Mouse (Mus musculus): ENCODE data around the gene Adipor2. TPM values are rescaled to one million over a fixed set of nuclear protein-coding genes. Genes with fewer than 3 reads are reported as not detected.

The Adipor2 gene
- polyA plus RNA-seq, 1 experiment from 2014 or later = 34.5 TPM

- H3K27me3 ChIP-seq (ENCODE audit: control insufficient read depth, insufficient read depth, low read length) = no peaks in the 10 kb centered on the region
- H3K9me3 ChIP-seq (ENCODE audit: control insufficient read depth, low read length) = no peaks in the 10 kb centered on the region
- no peak overlapping the region for H3K9ac ChIP-seq (ENCODE audit: low read depth, low read length)
- no peak overlapping the region for H3K4me3 ChIP-seq (ENCODE audit: low read depth, low read length)
- no peaks in the 10 kb centered on the region for H3K4me1 ChIP-seq (replicated peaks; ENCODE audit: control insufficient read depth, insufficient read depth, low read length)
- no peak overlapping the region for H3K4me2 ChIP-seq (replicated peaks; ENCODE audit: low read depth, low read length)
- WGBS = 85% methylated on average over 3 of the region's 3 CpGs
- H3K36me3 ChIP-seq (ENCODE audit: control insufficient read depth, insufficient read depth, low read length) = no peaks in the 10 kb centered on the region
- no peak for DNase-seq (ENCODE audit: low spot score)
- ATAC-seq (ENCODE audit: low FRiP score) = no peak
- no peak overlapping the region for H3K27ac ChIP-seq (ENCODE audit: low read depth, low read length)
Measured at GRCm38 (mm10) chr6:119402976-119403375, 14.5 kb downstream of the Adipor2 start.

- Histone ChIP-seq H3K9me3 (ENCODE audit: control insufficient read depth, low read length) (no peaks in the 10 kb centered on the region), H3K27ac (ENCODE audit: low read depth, low read length) (no peak overlapping the region), H3K36me3 (ENCODE audit: control insufficient read depth, insufficient read depth, low read length) (no peaks in the 10 kb centered on the region), H3K4me3 (ENCODE audit: low read depth, low read length) (no peak overlapping the region), H3K4me1 (replicated peaks; ENCODE audit: control insufficient read depth, insufficient read depth, low read length) (no peaks in the 10 kb centered on the region), H3K27me3 (ENCODE audit: control insufficient read depth, insufficient read depth, low read length) (no peaks in the 10 kb centered on the region), H3K9ac (ENCODE audit: low read depth, low read length) (no peak overlapping the region), H3K4me2 (replicated peaks; ENCODE audit: low read depth, low read length) (no peak overlapping the region)
- WGBS = 93% methylated on average over 8 of the region's 8 CpGs
- ATAC-seq (ENCODE audit: low FRiP score) = no peak
- no peak for DNase-seq (ENCODE audit: low spot score)
Measured at GRCm38 (mm10) chr6:119401545-119402304, 15.8 kb downstream of the Adipor2 start.

- ATAC-seq (ENCODE audit: low FRiP score) (no peak), DNase-seq (ENCODE audit: low spot score) (no peak)
- H3K27ac ChIP-seq (ENCODE audit: low read depth, low read length) = no peak overlapping the region
- H3K4me1 ChIP-seq (replicated peaks; ENCODE audit: control insufficient read depth, insufficient read depth, low read length) = no peaks in the 10 kb centered on the region
- H3K4me3 ChIP-seq (ENCODE audit: low read depth, low read length) = no peak overlapping the region
- H3K36me3 ChIP-seq (ENCODE audit: control insufficient read depth, insufficient read depth, low read length) = no peaks in the 10 kb centered on the region
- no peaks in the 10 kb centered on the region for H3K9me3 ChIP-seq (ENCODE audit: control insufficient read depth, low read length)
- H3K9ac ChIP-seq (ENCODE audit: low read depth, low read length) = no peak overlapping the region
- no peak overlapping the region for H3K4me2 ChIP-seq (replicated peaks; ENCODE audit: low read depth, low read length)
- WGBS = 92% methylated on average over 3 of the region's 3 CpGs
- H3K27me3 ChIP-seq (ENCODE audit: control insufficient read depth, insufficient read depth, low read length) = no peaks in the 10 kb centered on the region
Measured at GRCm38 (mm10) chr6:119400649-119401048, 16.9 kb downstream of the Adipor2 start.

- Histone ChIP-seq H3K9me3 (ENCODE audit: control insufficient read depth, low read length) (no peaks in the 10 kb centered on the region), H3K4me1 (replicated peaks; ENCODE audit: control insufficient read depth, insufficient read depth, low read length) (no peaks in the 10 kb centered on the region), H3K4me2 (replicated peaks; ENCODE audit: low read depth, low read length) (no peak overlapping the region), H3K4me3 (ENCODE audit: low read depth, low read length) (no peak overlapping the region), H3K27ac (ENCODE audit: low read depth, low read length) (no peak overlapping the region), H3K9ac (ENCODE audit: low read depth, low read length) (no peak overlapping the region), H3K27me3 (ENCODE audit: control insufficient read depth, insufficient read depth, low read length) (no peaks in the 10 kb centered on the region), H3K36me3 (ENCODE audit: control insufficient read depth, insufficient read depth, low read length) (no peaks in the 10 kb centered on the region)
- DNase-seq (ENCODE audit: low spot score) (no peak), ATAC-seq (ENCODE audit: low FRiP score) (no peak)
- WGBS = 92% methylated on average over 3 of the region's 3 CpGs
Measured at GRCm38 (mm10) chr6:119399371-119399770, 18.1 kb downstream of the Adipor2 start.

- ATAC-seq (ENCODE audit: low FRiP score) = no peak
- H3K9ac ChIP-seq (ENCODE audit: low read depth, low read length) = no peak overlapping the region
- H3K4me1 ChIP-seq (replicated peaks; ENCODE audit: control insufficient read depth, insufficient read depth, low read length) = no peaks in the 10 kb centered on the region
- no peak overlapping the region for H3K4me2 ChIP-seq (replicated peaks; ENCODE audit: low read depth, low read length)
- no peak overlapping the region for H3K4me3 ChIP-seq (ENCODE audit: low read depth, low read length)
- DNase-seq (ENCODE audit: low spot score) = no peak
- H3K27me3 ChIP-seq (ENCODE audit: control insufficient read depth, insufficient read depth, low read length) = no peaks in the 10 kb centered on the region
- no peak overlapping the region for H3K27ac ChIP-seq (ENCODE audit: low read depth, low read length)
- H3K9me3 ChIP-seq (ENCODE audit: control insufficient read depth, low read length) = no peaks in the 10 kb centered on the region
- 78% methylated on average over 5 of the region's 5 CpGs for WGBS
- no peaks in the 10 kb centered on the region for H3K36me3 ChIP-seq (ENCODE audit: control insufficient read depth, insufficient read depth, low read length)
Measured at GRCm38 (mm10) chr6:119396309-119396634, 21.2 kb downstream of the Adipor2 start.

- Histone ChIP-seq H3K27me3 (ENCODE audit: control insufficient read depth, insufficient read depth, low read length) (no peaks in the 10 kb centered on the region), H3K4me2 (replicated peaks; ENCODE audit: low read depth, low read length) (no peak overlapping the region), H3K9ac (ENCODE audit: low read depth, low read length) (no peak overlapping the region), H3K36me3 (ENCODE audit: control insufficient read depth, insufficient read depth, low read length) (no peaks in the 10 kb centered on the region), H3K9me3 (ENCODE audit: control insufficient read depth, low read length) (no peaks in the 10 kb centered on the region), H3K4me1 (replicated peaks; ENCODE audit: control insufficient read depth, insufficient read depth, low read length) (no peaks in the 10 kb centered on the region), H3K27ac (ENCODE audit: low read depth, low read length) (no peak overlapping the region), H3K4me3 (ENCODE audit: low read depth, low read length) (no peak overlapping the region)
- ATAC-seq (ENCODE audit: low FRiP score) = no peak
- 87% methylated on average over 14 of the region's 14 CpGs for WGBS
- no peak for DNase-seq (ENCODE audit: low spot score)
Measured at GRCm38 (mm10) chr6:119395421-119396308, 21.8 kb downstream of the Adipor2 start.

- Histone ChIP-seq H3K4me3 (ENCODE audit: low read depth, low read length) (no peak overlapping the region), H3K4me2 (replicated peaks; ENCODE audit: low read depth, low read length) (no peak overlapping the region), H3K27me3 (ENCODE audit: control insufficient read depth, insufficient read depth, low read length) (no peaks in the 10 kb centered on the region), H3K27ac (ENCODE audit: low read depth, low read length) (no peak overlapping the region), H3K9me3 (ENCODE audit: control insufficient read depth, low read length) (no peaks in the 10 kb centered on the region), H3K9ac (ENCODE audit: low read depth, low read length) (no peak overlapping the region), H3K36me3 (ENCODE audit: control insufficient read depth, insufficient read depth, low read length) (no peaks in the 10 kb centered on the region), H3K4me1 (replicated peaks; ENCODE audit: control insufficient read depth, insufficient read depth, low read length) (no peaks in the 10 kb centered on the region)
- 88% methylated on average over 9 of the region's 9 CpGs for WGBS
- no peak for DNase-seq (ENCODE audit: low spot score)
- ATAC-seq (ENCODE audit: low FRiP score) = no peak
Measured at GRCm38 (mm10) chr6:119392836-119393235, 24.7 kb downstream of the Adipor2 start.

GRCm38 (mm10) chr6:119390728-119391127, 26.8 kb downstream of the Adipor2 start:
- Histone ChIP-seq H3K36me3 (ENCODE audit: control insufficient read depth, insufficient read depth, low read length) (no peaks in the 10 kb centered on the region), H3K27ac (ENCODE audit: low read depth, low read length) (no peak overlapping the region), H3K4me1 (replicated peaks; ENCODE audit: control insufficient read depth, insufficient read depth, low read length) (no peaks in the 10 kb centered on the region), H3K4me2 (replicated peaks; ENCODE audit: low read depth, low read length) (no peak overlapping the region), H3K9ac (ENCODE audit: low read depth, low read length) (no peak overlapping the region), H3K27me3 (ENCODE audit: control insufficient read depth, insufficient read depth, low read length) (no peaks in the 10 kb centered on the region), H3K9me3 (ENCODE audit: control insufficient read depth, low read length) (no peaks in the 10 kb centered on the region), H3K4me3 (ENCODE audit: low read depth, low read length) (no peak overlapping the region)
- ATAC-seq (ENCODE audit: low FRiP score) (no peak), DNase-seq (ENCODE audit: low spot score) (no peak)
- WGBS = 95% methylated on average over 4 of the region's 4 CpGs

All from hindbrain, embryonic 11.5 days (tissue).